Mouse (Mus musculus): ENCODE data around the gene Tgfbr1. TPM values are rescaled to one million over a fixed set of nuclear protein-coding genes. Genes with fewer than 3 reads are reported as not detected.

Tgfbr1 gene
- polyA plus RNA-seq, 1 experiment from 2014 or later = 45.0 TPM

DNA sequence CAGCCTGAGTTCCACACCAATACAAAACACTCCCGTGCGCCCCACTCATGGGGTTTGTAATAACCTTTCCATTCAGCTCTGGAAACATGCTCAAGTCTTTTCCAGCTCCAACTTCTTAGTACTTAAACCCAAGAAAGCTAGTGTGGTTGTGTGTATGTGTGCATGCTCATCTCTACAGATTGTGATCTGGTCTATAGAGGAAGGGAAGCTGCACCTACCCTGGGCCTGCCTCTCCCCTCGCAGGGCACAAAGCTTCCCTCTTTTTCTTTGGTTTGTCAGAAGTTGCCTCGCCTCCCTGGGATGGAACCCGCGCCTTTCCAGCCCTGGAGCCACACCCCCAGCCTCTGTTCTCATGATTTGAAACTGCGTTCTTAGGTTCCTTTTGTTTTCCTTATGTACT lies 67.2 kb downstream of the Tgfbr1 start:
- Histone ChIP-seq H3K27ac (ENCODE audit: low read length) (no peak overlapping the region), H3K4me1 (ENCODE audit: control insufficient read depth, insufficient read depth, low read length) (no peaks in the 10 kb centered on the region), H3K4me3 (ENCODE audit: low read depth, low read length) (no peak overlapping the region), H3K9me3 (ENCODE audit: control insufficient read depth, low read depth, low read length) (no peaks in the 10 kb centered on the region), H3K36me3 (ENCODE audit: control insufficient read depth, insufficient read depth, low read length) (no peaks in the 10 kb centered on the region), H3K9ac (replicated peaks; ENCODE audit: low read depth, low read length) (no peak overlapping the region), H3K4me2 (replicated peaks; ENCODE audit: low read depth, low read length) (no peak overlapping the region), H3K27me3 (ENCODE audit: control insufficient read depth, insufficient read depth, low read length) (no peaks in the 10 kb centered on the region)
- no peak for ATAC-seq (ENCODE audit: insufficient number of reproducible peaks, insufficient read depth, low FRiP score, low read depth)
- WGBS = 44% methylated on average over 7 of the region's 7 CpGs

DNA sequence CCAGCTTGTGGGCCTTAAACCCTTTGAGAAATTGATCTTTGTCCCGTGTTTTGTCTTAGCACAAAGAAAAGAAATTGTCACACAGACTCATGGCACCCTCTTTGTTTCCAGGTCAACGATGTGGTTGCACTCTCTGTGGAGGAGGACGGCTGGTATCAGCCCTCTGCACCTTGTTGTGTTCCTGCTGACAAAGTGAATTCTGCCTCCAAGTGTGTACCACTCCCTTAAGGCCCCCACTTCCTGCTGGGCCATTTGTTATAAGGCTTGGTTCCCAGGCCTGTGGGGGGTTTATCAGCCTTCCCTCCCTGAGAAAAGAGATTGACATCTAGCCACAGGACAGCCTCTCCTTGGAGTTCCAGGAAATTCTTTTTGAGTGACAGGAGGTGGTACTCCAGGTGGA lies 69.2 kb downstream of the Tgfbr1 start:
- no peaks in the 10 kb centered on the region for H3K27me3 ChIP-seq (ENCODE audit: control insufficient read depth, insufficient read depth, low read length)
- no peak overlapping the region for H3K9ac ChIP-seq (replicated peaks; ENCODE audit: low read depth, low read length)
- H3K4me1 ChIP-seq (ENCODE audit: control insufficient read depth, insufficient read depth, low read length) = no peaks in the 10 kb centered on the region
- no peaks in the 10 kb centered on the region for H3K9me3 ChIP-seq (ENCODE audit: control insufficient read depth, low read depth, low read length)
- 41% methylated on average over 3 of the region's 3 CpGs for WGBS
- no peak overlapping the region for H3K4me2 ChIP-seq (replicated peaks; ENCODE audit: low read depth, low read length)
- no peak overlapping the region for H3K27ac ChIP-seq (ENCODE audit: low read length)
- no peak for ATAC-seq (ENCODE audit: insufficient number of reproducible peaks, insufficient read depth, low FRiP score, low read depth)
- H3K36me3 ChIP-seq (ENCODE audit: control insufficient read depth, insufficient read depth, low read length) = no peaks in the 10 kb centered on the region
- no peak overlapping the region for H3K4me3 ChIP-seq (ENCODE audit: low read depth, low read length)

DNA sequence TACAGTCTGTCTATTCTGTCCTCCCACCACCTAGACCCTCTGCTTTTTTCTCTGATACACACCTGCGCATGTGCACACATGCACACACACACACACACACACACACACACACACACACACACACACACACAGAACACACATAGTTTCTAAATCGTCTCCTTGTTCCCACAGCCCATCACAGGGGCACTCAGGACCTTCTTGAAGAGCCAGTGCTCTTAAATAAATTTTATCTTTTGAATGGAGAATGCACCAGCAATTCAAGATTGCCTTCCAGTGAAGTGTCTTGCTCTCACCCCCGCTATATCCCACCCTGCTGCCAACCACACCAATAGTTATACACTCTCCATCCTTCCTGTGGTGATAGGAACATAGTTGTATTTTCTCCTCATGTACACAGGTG lies 69.9 kb downstream of the Tgfbr1 start:
- no peak for ATAC-seq (ENCODE audit: insufficient number of reproducible peaks, insufficient read depth, low FRiP score, low read depth)
- Histone ChIP-seq H3K9me3 (ENCODE audit: control insufficient read depth, low read depth, low read length) (no peaks in the 10 kb centered on the region), H3K27ac (ENCODE audit: low read length) (no peak overlapping the region), H3K4me3 (ENCODE audit: low read depth, low read length) (no peak overlapping the region), H3K4me2 (replicated peaks; ENCODE audit: low read depth, low read length) (no peak overlapping the region), H3K4me1 (ENCODE audit: control insufficient read depth, insufficient read depth, low read length) (no peaks in the 10 kb centered on the region), H3K9ac (replicated peaks; ENCODE audit: low read depth, low read length) (no peak overlapping the region), H3K36me3 (ENCODE audit: control insufficient read depth, insufficient read depth, low read length) (no peaks in the 10 kb centered on the region), H3K27me3 (ENCODE audit: control insufficient read depth, insufficient read depth, low read length) (no peaks in the 10 kb centered on the region)
- 78% methylated on average over 3 of the region's 3 CpGs for WGBS

DNA sequence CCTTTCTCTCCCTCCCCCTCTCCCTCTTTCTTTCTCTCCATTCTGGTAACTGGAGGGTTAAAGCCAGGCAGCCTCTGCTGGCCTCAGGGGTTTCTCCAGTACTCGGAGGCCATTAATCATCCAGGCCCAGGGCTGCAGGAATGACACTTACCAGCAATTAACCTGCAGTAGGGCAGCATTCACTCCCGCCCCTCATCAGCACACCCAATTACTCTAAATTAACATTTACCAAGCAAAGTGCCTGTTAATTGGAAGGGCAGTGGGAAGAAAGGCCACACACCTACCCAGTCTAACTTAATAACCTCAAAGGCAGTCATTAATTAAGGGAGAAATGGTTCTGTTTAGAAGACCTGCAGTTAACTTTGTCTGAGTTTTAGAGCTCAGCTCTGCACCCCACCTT lies 71.4 kb downstream of the Tgfbr1 start:
- Histone ChIP-seq H3K27me3 (ENCODE audit: control insufficient read depth, insufficient read depth, low read length) (no peaks in the 10 kb centered on the region), H3K4me3 (ENCODE audit: low read depth, low read length) (no peak overlapping the region), H3K9ac (replicated peaks; ENCODE audit: low read depth, low read length) (no peak overlapping the region), H3K36me3 (ENCODE audit: control insufficient read depth, insufficient read depth, low read length) (no peaks in the 10 kb centered on the region), H3K27ac (ENCODE audit: low read length) (no peak overlapping the region), H3K4me2 (replicated peaks; ENCODE audit: low read depth, low read length) (no peak overlapping the region), H3K9me3 (ENCODE audit: control insufficient read depth, low read depth, low read length) (no peaks in the 10 kb centered on the region), H3K4me1 (ENCODE audit: control insufficient read depth, insufficient read depth, low read length) (no peaks in the 10 kb centered on the region)
- WGBS = 12% methylated on average over 2 of the region's 2 CpGs
- no peak for ATAC-seq (ENCODE audit: insufficient number of reproducible peaks, insufficient read depth, low FRiP score, low read depth)

DNA sequence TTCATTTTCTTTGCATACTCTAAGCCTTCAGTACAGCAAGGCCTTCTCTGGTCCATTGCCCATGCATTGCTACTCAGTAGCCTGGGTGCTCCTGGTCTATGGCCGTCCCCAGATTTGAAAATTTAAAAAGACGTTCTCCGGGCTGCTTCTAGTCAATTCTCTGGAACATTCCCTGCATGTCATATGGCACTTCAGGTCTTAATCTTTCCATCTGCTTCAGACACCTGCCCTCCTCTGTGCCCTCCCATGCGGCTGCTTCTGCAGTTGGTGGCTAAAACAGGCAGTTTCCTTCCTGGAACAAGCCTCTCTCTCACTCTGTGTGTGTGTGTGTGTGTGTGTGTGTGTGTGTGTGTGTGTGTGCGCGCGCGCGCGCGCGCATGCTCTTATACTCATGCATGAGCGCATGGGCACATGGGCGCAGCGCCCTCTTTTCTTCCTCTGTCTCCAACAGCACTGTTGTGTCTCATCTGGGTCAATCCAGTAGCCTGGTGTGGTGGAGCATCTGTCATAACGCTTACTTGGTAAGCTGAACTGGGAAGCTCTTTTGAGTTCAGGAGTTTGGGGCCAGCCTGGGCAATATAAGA lies 72.3 kb downstream of the Tgfbr1 start:
- Histone ChIP-seq H3K4me2 (replicated peaks; ENCODE audit: low read depth, low read length) (no peak overlapping the region), H3K9me3 (ENCODE audit: control insufficient read depth, low read depth, low read length) (no peaks in the 10 kb centered on the region), H3K4me1 (ENCODE audit: control insufficient read depth, insufficient read depth, low read length) (no peaks in the 10 kb centered on the region), H3K4me3 (ENCODE audit: low read depth, low read length) (no peak overlapping the region), H3K36me3 (ENCODE audit: control insufficient read depth, insufficient read depth, low read length) (no peaks in the 10 kb centered on the region), H3K27ac (ENCODE audit: low read length) (no peak overlapping the region), H3K9ac (replicated peaks; ENCODE audit: low read depth, low read length) (no peak overlapping the region), H3K27me3 (ENCODE audit: control insufficient read depth, insufficient read depth, low read length) (no peaks in the 10 kb centered on the region)
- ATAC-seq (ENCODE audit: insufficient number of reproducible peaks, insufficient read depth, low FRiP score, low read depth) = no peak
- 91% methylated on average over 16 of the region's 16 CpGs for WGBS

DNA sequence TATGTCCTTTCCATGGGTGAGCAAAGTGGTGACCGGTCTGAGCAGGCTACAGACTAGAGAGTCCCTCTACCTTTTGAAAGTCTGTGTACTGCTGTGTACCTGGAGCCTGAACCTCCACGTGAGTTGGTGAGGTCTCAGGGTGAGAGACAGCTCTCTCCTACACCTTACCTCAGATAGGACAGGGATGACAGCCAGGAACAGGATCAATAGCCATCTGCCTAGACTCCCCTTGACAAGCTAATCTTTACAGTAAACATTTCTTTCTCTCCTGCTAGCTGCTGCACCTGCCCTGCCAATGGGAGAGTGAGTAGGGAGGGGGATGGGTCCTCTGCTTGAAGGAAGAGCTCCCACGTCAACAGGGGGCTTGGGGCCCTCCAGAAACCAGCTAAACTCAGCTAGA lies 74.6 kb downstream of the Tgfbr1 start:
- no peak for ATAC-seq (ENCODE audit: insufficient number of reproducible peaks, insufficient read depth, low FRiP score, low read depth)
- Histone ChIP-seq H3K9me3 (ENCODE audit: control insufficient read depth, low read depth, low read length) (no peaks in the 10 kb centered on the region), H3K36me3 (ENCODE audit: control insufficient read depth, insufficient read depth, low read length) (no peaks in the 10 kb centered on the region), H3K27me3 (ENCODE audit: control insufficient read depth, insufficient read depth, low read length) (no peaks in the 10 kb centered on the region), H3K4me1 (ENCODE audit: control insufficient read depth, insufficient read depth, low read length) (no peaks in the 10 kb centered on the region), H3K9ac (replicated peaks; ENCODE audit: low read depth, low read length) (no peak overlapping the region), H3K4me3 (ENCODE audit: low read depth, low read length) (no peak overlapping the region), H3K4me2 (replicated peaks; ENCODE audit: low read depth, low read length) (no peak overlapping the region), H3K27ac (ENCODE audit: low read length) (no peak overlapping the region)
- WGBS = 42% methylated on average over 3 of the region's 3 CpGs

DNA sequence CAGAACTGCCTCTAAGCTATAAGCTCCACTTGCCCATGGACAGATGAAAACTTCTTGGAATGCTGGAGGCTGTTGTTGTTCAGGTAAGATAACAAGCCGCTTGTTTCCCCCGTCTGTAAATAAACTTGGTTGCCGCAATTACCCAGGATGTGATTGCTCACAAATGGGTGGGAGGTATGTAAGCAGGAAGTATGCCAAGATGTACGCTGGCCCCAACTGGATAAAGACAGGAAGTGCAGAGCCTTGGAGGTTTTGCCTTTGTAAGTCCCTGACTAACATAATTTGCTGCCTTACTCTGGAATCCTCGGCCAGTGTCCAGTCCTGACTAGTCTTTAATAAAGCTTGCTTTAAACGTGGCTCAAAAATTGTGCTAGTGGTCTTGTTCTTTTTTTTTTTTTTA lies 77.5 kb downstream of the Tgfbr1 start:
- WGBS = 48% methylated on average over 6 of the region's 6 CpGs
- ATAC-seq (ENCODE audit: insufficient number of reproducible peaks, insufficient read depth, low FRiP score, low read depth) = no peak
- no peaks in the 10 kb centered on the region for H3K9me3 ChIP-seq (ENCODE audit: control insufficient read depth, low read depth, low read length)

DNA sequence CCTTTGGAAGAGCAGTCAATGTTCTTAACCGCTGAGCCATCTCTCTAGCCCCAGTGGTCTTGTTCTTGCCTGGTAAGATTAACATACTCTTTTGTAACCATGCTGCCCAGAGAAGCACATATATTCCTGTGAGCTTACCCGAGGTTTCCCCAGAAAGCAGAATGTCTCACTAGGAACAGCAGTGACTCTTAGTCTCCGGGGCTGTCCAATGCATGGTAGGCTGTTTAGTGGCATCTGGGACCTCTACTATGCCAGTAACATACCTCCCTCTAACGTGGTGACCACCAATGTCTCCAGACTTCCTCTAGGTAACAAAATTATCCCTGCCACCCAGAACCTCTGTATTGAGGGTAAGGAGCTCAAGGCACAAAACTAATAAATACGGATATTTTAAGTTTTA lies 78.1 kb downstream of the Tgfbr1 start:
- H3K27me3 ChIP-seq (ENCODE audit: control insufficient read depth, insufficient read depth, low read length) = no peaks in the 10 kb centered on the region
- whole genome bisulfite sequencing = 84% methylated on average over 5 of the region's 5 CpGs
- no peak overlapping the region for H3K9ac ChIP-seq (replicated peaks; ENCODE audit: low read depth, low read length)
- H3K4me1 ChIP-seq (ENCODE audit: control insufficient read depth, insufficient read depth, low read length) = no peaks in the 10 kb centered on the region
- H3K4me3 ChIP-seq (ENCODE audit: low read depth, low read length) = no peak overlapping the region
- ATAC-seq (ENCODE audit: insufficient number of reproducible peaks, insufficient read depth, low FRiP score, low read depth) = no peak
- no peak overlapping the region for H3K27ac ChIP-seq (ENCODE audit: low read length)
- no peaks in the 10 kb centered on the region for H3K36me3 ChIP-seq (ENCODE audit: control insufficient read depth, insufficient read depth, low read length)
- no peaks in the 10 kb centered on the region for H3K9me3 ChIP-seq (ENCODE audit: control insufficient read depth, low read depth, low read length)
- no peak overlapping the region for H3K4me2 ChIP-seq (replicated peaks; ENCODE audit: low read depth, low read length)

More for the DNA sequence above, 77.5 kb downstream of the Tgfbr1 start:
- Histone ChIP-seq H3K9ac (replicated peaks; ENCODE audit: low read depth, low read length) (no peak overlapping the region), H3K4me2 (replicated peaks; ENCODE audit: low read depth, low read length) (no peak overlapping the region), H3K27me3 (ENCODE audit: control insufficient read depth, insufficient read depth, low read length) (no peaks in the 10 kb centered on the region), H3K27ac (ENCODE audit: low read length) (no peak overlapping the region), H3K4me3 (ENCODE audit: low read depth, low read length) (no peak overlapping the region), H3K36me3 (ENCODE audit: control insufficient read depth, insufficient read depth, low read length) (no peaks in the 10 kb centered on the region), H3K4me1 (ENCODE audit: control insufficient read depth, insufficient read depth, low read length) (no peaks in the 10 kb centered on the region)

DNA sequence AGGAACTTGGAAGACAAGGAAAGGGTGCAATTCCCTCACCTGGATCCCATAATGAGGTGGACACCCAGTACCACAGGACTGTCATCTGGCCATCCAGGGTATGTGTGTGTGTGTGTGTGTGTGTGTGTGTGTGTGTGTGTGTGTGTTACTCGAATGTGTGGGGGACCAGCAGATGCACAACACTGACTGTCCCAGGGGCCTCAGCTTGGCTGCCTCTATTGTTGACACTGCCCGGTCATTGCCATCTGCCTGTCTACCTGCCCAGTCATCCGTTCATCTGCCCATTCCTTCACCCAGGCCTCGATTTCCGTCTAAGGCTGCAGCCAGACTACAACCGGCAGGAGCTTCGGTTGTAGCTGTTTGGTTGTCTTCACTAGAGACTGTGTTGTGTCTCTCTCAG lies 79.7 kb downstream of the Tgfbr1 start:
- no peak for ATAC-seq (ENCODE audit: insufficient number of reproducible peaks, insufficient read depth, low FRiP score, low read depth)
- H3K36me3 ChIP-seq (ENCODE audit: control insufficient read depth, insufficient read depth, low read length) = no peaks in the 10 kb centered on the region
- H3K4me1 ChIP-seq (ENCODE audit: control insufficient read depth, insufficient read depth, low read length) = peaks cover 4% of the 10 kb centered on the region; the same call in 1 of the 2 replicates
- H3K4me3 ChIP-seq (ENCODE audit: low read depth, low read length) = no peak overlapping the region
- WGBS = 82% methylated on average over 7 of the region's 7 CpGs
- no peak overlapping the region for H3K27ac ChIP-seq (ENCODE audit: low read length)
- H3K9ac ChIP-seq (replicated peaks; ENCODE audit: low read depth, low read length) = no peak overlapping the region
- H3K27me3 ChIP-seq (ENCODE audit: control insufficient read depth, insufficient read depth, low read length) = no peaks in the 10 kb centered on the region
- H3K4me2 ChIP-seq (replicated peaks; ENCODE audit: low read depth, low read length) = no peak overlapping the region
- H3K9me3 ChIP-seq (ENCODE audit: control insufficient read depth, low read depth, low read length) = no peaks in the 10 kb centered on the region
